Mouse (Mus musculus) stomach, embryonic 15.5 days (tissue): ENCODE measurements around the gene Pmfbp1. TPM values are rescaled to one million over a fixed set of nuclear protein-coding genes. Genes with fewer than 3 reads are reported as not detected.
A peak's percentile ranks its signal among the peaks of the same experiment; 100 is the strongest.
"Not testable (repeated sequence)": the region's sequence is repeated elsewhere in the genome, so short reads cannot be mapped to it uniquely, and the experiment has no call there.

Experiments
- ATAC-seq: fragments of 200-750 bp; cut with Nextera tagmentation; 2 replicates; pipeline ENCODE4 v1.8.0; 2017; ENCODE audit warnings: low read depth, moderate number of reproducible peaks, moderate TSS enrichment; ENCODE audit not compliant: insufficient read depth, low FRiP score
- H3K27ac ChIP-seq: fragments of 300-500 bp; sonication (generic); 2 replicates; pipeline ENCODE4 v1.5.1; 2015; ENCODE audit warnings: mild to moderate bottlenecking, inconsistent platforms
- H3K27me3 ChIP-seq: fragments of 300-500 bp; sonication (generic); replicated peaks from 2 replicates; pipeline ENCODE4 v1.6.1; 2015; ENCODE audit warnings: inconsistent platforms
- H3K36me3 ChIP-seq: fragments of 300-500 bp; sonication (generic); 2 replicates; pipeline ENCODE4 v1.6.1; 2015; ENCODE audit warnings: inconsistent platforms
- H3K4me1 ChIP-seq: fragments of 300-500 bp; sonication (generic); 2 replicates; pipeline ENCODE4 v1.6.1; 2015; ENCODE audit warnings: inconsistent platforms
- H3K4me2 ChIP-seq: fragments of 300-500 bp; sonication (generic); 2 replicates; pipeline ENCODE4 v1.6.1; 2015; ENCODE audit warnings: mild to moderate bottlenecking, inconsistent platforms
- H3K4me3 ChIP-seq: fragments of 300-500 bp; sonication (generic); replicated peaks from 2 replicates; pipeline ENCODE4 v1.5.1; 2015; ENCODE audit warnings: inconsistent platforms
- H3K9ac ChIP-seq: fragments of 300-500 bp; sonication (generic); 2 replicates; pipeline ENCODE4 v1.6.1; 2015; ENCODE audit warnings: inconsistent platforms
- H3K9me3 ChIP-seq: fragments of 300-500 bp; sonication (generic); 2 replicates; pipeline ENCODE4 v1.6.1; 2016; ENCODE audit warnings: inconsistent platforms
- WGBS: fragments of 180-500 bp; shearing (Covaris S2); methylation state at CpG from one replicate; pipeline ENCODE4 v1.1.7; 2015; 5-methylcytosine and 5-hydroxymethylcytosine counted together
- polyA plus RNA-seq: library from polyadenylated mRNA; unstranded; fragments of >200 nt; fragmentation: Nextera tagmentation; extraction: Ambion mirVana; gene quantifications from 2 replicates; pipeline ENCODE4 v1.2.1, GENCODE M21; 2015

Pmfbp1 gene
- polyA plus RNA-seq: not detected in 2 replicates

DNA sequence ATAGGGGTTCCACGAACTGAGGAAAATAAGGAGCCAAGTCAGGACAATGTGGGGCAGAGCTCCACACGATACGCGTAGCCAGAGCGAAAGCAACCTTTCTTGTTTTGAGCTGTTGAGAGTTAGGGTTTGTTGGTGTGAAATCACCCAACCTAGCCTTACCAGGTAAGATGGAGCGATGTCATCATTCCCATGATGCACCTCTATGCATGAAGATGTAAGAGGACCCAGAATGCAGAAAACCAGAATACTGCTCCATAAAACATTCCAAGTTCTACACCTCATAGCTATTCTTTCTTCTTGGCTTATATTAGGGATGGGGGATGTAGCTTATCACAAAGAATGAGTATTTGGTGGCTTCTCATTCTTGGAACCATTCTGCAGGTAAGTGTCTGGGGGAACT is at the start of gene Pmfbp1:
Pmfbp1 (plus strand) TSS at position 301 of the 400 bp plus-strand sequence.
- ATAC-seq: no peak
- no peaks in the 10 kb centered on the region for H3K4me1 ChIP-seq
- 91% methylated on average over 6 of the region's 6 CpGs for WGBS

DNA sequence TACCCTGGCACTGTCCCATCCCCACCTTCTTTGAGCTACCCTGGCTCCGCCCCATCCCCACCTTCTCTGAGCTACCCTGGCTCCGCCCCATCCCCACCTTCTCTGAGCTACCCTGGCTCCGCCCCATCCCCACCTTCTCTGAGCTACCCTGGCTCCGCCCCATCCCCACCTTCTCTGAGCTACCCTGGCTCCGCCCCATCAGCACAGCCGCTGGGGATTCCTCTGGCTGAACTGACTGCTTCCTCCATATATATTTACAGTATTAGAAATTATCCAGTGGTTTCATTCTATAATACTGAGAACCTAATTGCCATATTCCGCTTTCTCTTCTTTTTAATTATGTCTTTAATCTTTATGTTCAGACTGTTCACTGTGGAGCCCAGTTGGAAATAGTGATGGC is 46.9 kb upstream of the Pmfbp1 start:
- H3K36me3 ChIP-seq, H3K9me3 ChIP-seq, H3K27me3 ChIP-seq, H3K4me1 ChIP-seq, H3K27ac ChIP-seq, ATAC-seq, H3K4me2 ChIP-seq, H3K9ac ChIP-seq, H3K4me3 ChIP-seq: not testable (repeated sequence)
- 17% methylated on average over 7 of the region's 7 CpGs for WGBS

More for the DNA sequence above, at the start of gene Pmfbp1:
- Histone ChIP-seq H3K27ac (no peak within 1 kb of the TSS), H3K9ac (no peak within 1 kb of the TSS), H3K4me2 (no peak within 1 kb of the TSS), H3K9me3 (no peaks in the 10 kb centered on the region), H3K4me3 (no peak within 1 kb of the TSS), H3K27me3 (no peaks in the 10 kb centered on the region), H3K36me3 (no peaks in the 10 kb centered on the region)

GRCm38 (mm10) chr8:109451000-109451399 is 42.8 kb upstream of the Pmfbp1 start:
- Histone ChIP-seq H3K4me1 (no peaks in the 10 kb centered on the region), H3K9me3 (no peaks in the 10 kb centered on the region), H3K4me2 (no peak overlapping the region), H3K36me3 (no peaks in the 10 kb centered on the region), H3K4me3 (no peak overlapping the region), H3K9ac (no peak overlapping the region), H3K27me3 (no peaks in the 10 kb centered on the region), H3K27ac (no peak overlapping the region)
- WGBS: 68% methylated on average over 7 of the region's 7 CpGs
- ATAC-seq: no peak

DNA sequence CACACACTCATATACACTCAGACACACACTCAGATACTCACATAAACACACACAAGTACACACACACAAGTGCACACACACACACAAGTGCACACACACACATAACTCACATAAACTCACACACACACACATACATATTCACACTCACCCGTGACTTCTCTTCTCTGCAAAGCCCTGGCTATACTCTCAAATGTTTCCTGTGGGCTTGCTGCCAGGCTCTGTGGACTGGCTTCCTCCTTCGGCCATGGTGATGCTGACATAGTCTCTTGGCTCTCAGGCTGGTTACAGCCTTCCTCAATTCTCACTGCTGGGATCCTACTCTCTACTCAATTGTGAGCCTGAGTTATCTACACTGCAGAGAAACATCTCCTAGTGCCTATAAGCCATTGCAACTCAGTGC is 38.7 kb upstream of the Pmfbp1 start:
- Histone ChIP-seq H3K4me2 (no peak overlapping the region), H3K36me3 (no peaks in the 10 kb centered on the region), H3K27ac (no peak overlapping the region), H3K9ac (no peak overlapping the region), H3K4me3 (no peak overlapping the region), H3K9me3 (no peaks in the 10 kb centered on the region), H3K27me3 (no peaks in the 10 kb centered on the region), H3K4me1 (no peaks in the 10 kb centered on the region)
- no peak for ATAC-seq
- 37% methylated on average over 2 of the region's 2 CpGs for WGBS

- 76% methylated on average over 8 of the region's 8 CpGs for WGBS
- Histone ChIP-seq H3K36me3 (no peaks in the 10 kb centered on the region), H3K27me3 (no peaks in the 10 kb centered on the region), H3K4me1 (no peaks in the 10 kb centered on the region), H3K9ac (no peak overlapping the region), H3K4me3 (no peak overlapping the region), H3K4me2 (no peak overlapping the region), H3K27ac (no peak overlapping the region), H3K9me3 (no peaks in the 10 kb centered on the region)
- no peak for ATAC-seq
Measured at GRCm38 (mm10) chr8:109457387-109457786, 36.4 kb upstream of the Pmfbp1 start.

DNA sequence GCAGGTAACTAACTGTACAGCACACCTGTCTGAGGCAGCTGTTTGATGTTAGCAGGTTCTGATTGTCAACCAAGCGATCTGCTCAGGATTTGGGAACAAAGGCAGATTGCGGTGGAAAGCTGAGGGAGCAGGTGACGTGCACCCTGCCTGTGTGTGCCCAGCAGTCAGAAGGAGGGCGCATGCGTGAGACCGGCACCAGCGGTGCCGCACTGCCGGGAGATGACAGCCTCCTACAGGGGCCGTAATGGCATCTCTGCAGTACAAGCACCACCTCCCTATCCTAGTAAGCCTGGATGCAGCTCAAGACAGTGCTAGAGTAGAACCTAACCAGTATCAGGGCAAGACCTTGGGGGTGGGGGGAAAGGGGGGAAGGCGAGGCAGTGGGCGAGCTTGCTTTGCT is 35.2 kb upstream of the Pmfbp1 start:
- no peak for ATAC-seq
- H3K9ac ChIP-seq: no peak overlapping the region
- no peaks in the 10 kb centered on the region for H3K9me3 ChIP-seq
- no peaks in the 10 kb centered on the region for H3K27me3 ChIP-seq
- H3K27ac ChIP-seq: no peak overlapping the region
- 67% methylated on average over 12 of the region's 12 CpGs for WGBS
- H3K4me1 ChIP-seq: peaks cover 1% of the 10 kb centered on the region
- H3K4me2 ChIP-seq: 0 out of 2 replicates have a peak overlapping the region, but pooled peaks have one; percentile 3
- no peaks in the 10 kb centered on the region for H3K36me3 ChIP-seq
- H3K4me3 ChIP-seq: peak overlapping the region; percentile 11; the same call in 1 of the 2 replicates

DNA sequence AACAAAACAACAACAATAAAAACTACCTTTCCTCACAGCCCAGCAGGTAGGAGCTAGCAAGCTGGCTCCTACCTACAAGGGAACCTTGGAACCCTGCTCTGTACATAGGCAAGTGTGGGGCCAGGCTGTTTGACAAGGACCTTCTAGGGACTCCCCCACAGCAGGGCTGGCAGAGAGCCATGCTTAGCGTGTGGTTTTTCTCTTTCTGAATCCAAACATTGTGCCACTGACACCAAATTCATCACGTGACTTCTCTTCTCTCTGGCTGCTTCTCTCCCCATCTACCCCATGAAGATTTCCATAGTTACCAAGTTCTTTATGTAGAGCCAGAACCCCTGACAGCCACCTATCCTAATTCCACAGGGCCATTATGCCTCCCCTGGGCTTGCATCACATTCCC is 30.8 kb upstream of the Pmfbp1 start:
- H3K4me1 ChIP-seq: peaks cover 9% of the 10 kb centered on the region
- no peaks in the 10 kb centered on the region for H3K36me3 ChIP-seq
- ATAC-seq: no peak
- no peaks in the 10 kb centered on the region for H3K27me3 ChIP-seq
- no peaks in the 10 kb centered on the region for H3K9me3 ChIP-seq
- no peak overlapping the region for H3K27ac ChIP-seq
- 32% methylated on average over 2 of the region's 2 CpGs for WGBS
- H3K4me2 ChIP-seq: no peak overlapping the region
- no peak overlapping the region for H3K4me3 ChIP-seq
- no peak overlapping the region for H3K9ac ChIP-seq

- Histone ChIP-seq H3K4me3 (no peak overlapping the region), H3K9ac (no peak overlapping the region), H3K9me3 (no peaks in the 10 kb centered on the region), H3K27me3 (no peaks in the 10 kb centered on the region), H3K36me3 (no peaks in the 10 kb centered on the region), H3K27ac (no peak overlapping the region), H3K4me2 (peak overlapping the region; percentile 36), H3K4me1 (peaks cover 9% of the 10 kb centered on the region)
- ATAC-seq: no peak
- WGBS: 14% methylated on average over 13 of the region's 13 CpGs
Measured at GRCm38 (mm10) chr8:109463677-109464313, 30.0 kb upstream of the Pmfbp1 start.

- no peaks in the 10 kb centered on the region for H3K27me3 ChIP-seq
- no peak for ATAC-seq
- no peak overlapping the region for H3K9ac ChIP-seq
- no peak overlapping the region for H3K27ac ChIP-seq
- H3K4me3 ChIP-seq: no peak overlapping the region
- H3K36me3 ChIP-seq: no peaks in the 10 kb centered on the region
- no peaks in the 10 kb centered on the region for H3K9me3 ChIP-seq
- peaks cover 9% of the 10 kb centered on the region for H3K4me1 ChIP-seq
- 32% methylated on average over 15 of the region's 15 CpGs for WGBS
- H3K4me2 ChIP-seq: peak overlapping the region; percentile 36
Measured at GRCm38 (mm10) chr8:109464451-109464891, 29.4 kb upstream of the Pmfbp1 start.

- no peak overlapping the region for H3K4me3 ChIP-seq
- H3K27me3 ChIP-seq: no peaks in the 10 kb centered on the region
- H3K4me2 ChIP-seq: no peak overlapping the region
- peaks cover 9% of the 10 kb centered on the region for H3K4me1 ChIP-seq
- no peak overlapping the region for H3K27ac ChIP-seq
- ATAC-seq: no peak
- no peaks in the 10 kb centered on the region for H3K36me3 ChIP-seq
- H3K9ac ChIP-seq: no peak overlapping the region
- no peaks in the 10 kb centered on the region for H3K9me3 ChIP-seq
- WGBS: 62% methylated on average over 3 of the region's 3 CpGs
Measured at GRCm38 (mm10) chr8:109465056-109465455, 28.8 kb upstream of the Pmfbp1 start.

DNA sequence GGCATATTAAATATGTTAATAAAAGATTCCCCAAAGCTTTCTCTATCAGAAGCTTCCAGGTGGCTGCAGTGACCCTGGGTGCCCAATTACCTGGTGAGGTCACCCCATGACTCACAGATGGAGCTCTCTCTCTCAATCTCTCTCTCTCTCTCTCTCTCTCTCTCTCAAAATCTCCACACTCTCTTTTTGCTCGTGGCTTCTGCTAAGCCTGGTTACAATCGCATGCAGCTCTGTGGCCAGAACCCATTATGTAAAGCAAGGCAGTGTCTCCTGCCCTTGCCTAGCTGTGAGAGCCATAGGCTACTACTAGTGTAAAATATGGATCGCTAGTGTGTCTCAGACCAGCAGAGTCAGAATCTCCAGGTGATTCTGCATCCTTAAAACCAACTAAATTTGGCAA is 28.1 kb upstream of the Pmfbp1 start:
- ATAC-seq: no peak
- 63% methylated on average over 3 of the region's 3 CpGs for WGBS

DNA sequence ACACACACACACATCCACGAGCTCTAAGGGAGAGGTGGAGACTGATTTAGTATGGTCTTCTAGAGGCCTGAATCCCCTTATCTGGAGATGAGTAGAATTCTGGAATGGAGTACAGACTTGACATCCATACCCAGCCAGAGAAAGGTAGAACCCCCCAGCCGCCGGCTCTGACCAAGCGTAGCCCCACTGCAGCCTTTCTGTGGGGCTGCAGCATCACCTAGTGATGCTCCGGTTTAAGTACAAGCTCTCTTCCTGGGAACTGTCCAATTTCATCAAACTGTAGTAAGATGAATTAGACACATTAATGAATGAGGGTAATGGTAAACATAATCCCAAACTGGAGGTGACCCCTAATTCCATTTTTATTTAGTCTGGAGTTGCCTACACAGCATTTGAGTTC is 26.3 kb upstream of the Pmfbp1 start:
- Histone ChIP-seq H3K27ac (no peak overlapping the region), H3K36me3 (no peaks in the 10 kb centered on the region), H3K4me1 (peaks cover 9% of the 10 kb centered on the region), H3K9me3 (no peaks in the 10 kb centered on the region), H3K9ac (no peak overlapping the region), H3K4me2 (no peak overlapping the region), H3K4me3 (no peak overlapping the region), H3K27me3 (no peaks in the 10 kb centered on the region)
- WGBS: 36% methylated on average over 5 of the region's 5 CpGs
- no peak for ATAC-seq

More for the DNA sequence above, 28.1 kb upstream of the Pmfbp1 start:
- H3K4me3 ChIP-seq: no peak overlapping the region
- no peak overlapping the region for H3K9ac ChIP-seq
- H3K4me1 ChIP-seq: peaks cover 9% of the 10 kb centered on the region
- H3K9me3 ChIP-seq: no peaks in the 10 kb centered on the region
- H3K36me3 ChIP-seq: no peaks in the 10 kb centered on the region
- no peaks in the 10 kb centered on the region for H3K27me3 ChIP-seq
- no peak overlapping the region for H3K27ac ChIP-seq
- no peak overlapping the region for H3K4me2 ChIP-seq

DNA sequence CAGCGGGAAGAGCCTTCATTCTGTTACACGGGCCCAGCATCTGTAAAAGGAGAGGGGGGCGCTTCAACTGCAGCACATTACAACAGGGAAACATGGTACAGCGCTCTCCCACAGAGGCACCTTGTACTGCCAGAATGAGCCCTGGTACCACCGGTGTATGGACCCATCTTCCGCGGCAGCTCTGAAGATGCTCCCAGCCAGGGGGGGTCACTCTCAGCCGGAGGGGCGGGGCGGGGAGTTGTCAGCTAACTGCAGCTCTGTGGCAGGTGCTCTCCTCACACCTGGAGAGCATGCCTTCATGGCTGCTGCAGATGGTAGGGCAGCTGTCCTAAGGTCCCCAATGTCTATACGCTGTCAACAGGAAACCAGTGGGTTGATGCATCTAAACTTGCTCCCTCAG is 25.7 kb upstream of the Pmfbp1 start:
- H3K9me3 ChIP-seq: no peaks in the 10 kb centered on the region
- no peaks in the 10 kb centered on the region for H3K27me3 ChIP-seq
- H3K36me3 ChIP-seq: no peaks in the 10 kb centered on the region
- peaks cover 9% of the 10 kb centered on the region for H3K4me1 ChIP-seq
- 84% methylated on average over 11 of the region's 11 CpGs for WGBS
- H3K4me3 ChIP-seq: no peak overlapping the region
- ATAC-seq: no peak
- H3K9ac ChIP-seq: no peak overlapping the region
- no peak overlapping the region for H3K27ac ChIP-seq
- H3K4me2 ChIP-seq: no peak overlapping the region
